Mouse (Mus musculus) embryonic fibroblast, embryonic 13.5 days (primary cell): ENCODE measurements around the gene Dio2. TPM values are rescaled to one million over a fixed set of nuclear protein-coding genes. Genes with fewer than 3 reads are reported as not detected.
A peak's percentile ranks its signal among the peaks of the same experiment; 100 is the strongest.

ENCODE experiments used
- H3K27ac ChIP-seq: 2 replicates; pipeline ENCODE4 v1.5.1; 2012; ENCODE audit warnings: low read length, control low read depth, inconsistent platforms; ENCODE audit not compliant: insufficient read depth
- H3K4me1 ChIP-seq: 2 replicates; pipeline ENCODE4 v1.6.1; 2011; ENCODE audit warnings: low read length; ENCODE audit not compliant: control insufficient read depth, insufficient read depth
- H3K4me3 ChIP-seq: 2 replicates; pipeline ENCODE4 v1.5.1; 2011; ENCODE audit warnings: mild to moderate bottlenecking, control low read depth, low read length; ENCODE audit not compliant: insufficient read depth
- CTCF ChIP-seq: IDR thresholded peaks from 2 replicates; pipeline ENCODE4 v1.5.1; 2011; ENCODE audit warnings: mild to moderate bottlenecking, control low read depth, low read length, moderate library complexity, borderline replicate concordance; ENCODE audit not compliant: insufficient read depth
- POLR2A ChIP-seq: IDR thresholded peaks from 2 replicates; pipeline ENCODE4 v1.6.1; 2011; ENCODE audit warnings: low read depth, mild to moderate bottlenecking, control low read depth, low read length, moderate library complexity
- polyA plus RNA-seq: library from polyadenylated mRNA; stranded (reverse); fragments of >200 nt; gene quantifications from 2 replicates; pipeline ENCODE4 v1.2.4, GENCODE M21; 2011; ENCODE audit warnings: low read depth; ENCODE audit not compliant: missing spikeins, insufficient read length

Dio2 gene
- polyA plus RNA-seq, result 2.0 and 2.1 TPM in 2 replicates

DNA sequence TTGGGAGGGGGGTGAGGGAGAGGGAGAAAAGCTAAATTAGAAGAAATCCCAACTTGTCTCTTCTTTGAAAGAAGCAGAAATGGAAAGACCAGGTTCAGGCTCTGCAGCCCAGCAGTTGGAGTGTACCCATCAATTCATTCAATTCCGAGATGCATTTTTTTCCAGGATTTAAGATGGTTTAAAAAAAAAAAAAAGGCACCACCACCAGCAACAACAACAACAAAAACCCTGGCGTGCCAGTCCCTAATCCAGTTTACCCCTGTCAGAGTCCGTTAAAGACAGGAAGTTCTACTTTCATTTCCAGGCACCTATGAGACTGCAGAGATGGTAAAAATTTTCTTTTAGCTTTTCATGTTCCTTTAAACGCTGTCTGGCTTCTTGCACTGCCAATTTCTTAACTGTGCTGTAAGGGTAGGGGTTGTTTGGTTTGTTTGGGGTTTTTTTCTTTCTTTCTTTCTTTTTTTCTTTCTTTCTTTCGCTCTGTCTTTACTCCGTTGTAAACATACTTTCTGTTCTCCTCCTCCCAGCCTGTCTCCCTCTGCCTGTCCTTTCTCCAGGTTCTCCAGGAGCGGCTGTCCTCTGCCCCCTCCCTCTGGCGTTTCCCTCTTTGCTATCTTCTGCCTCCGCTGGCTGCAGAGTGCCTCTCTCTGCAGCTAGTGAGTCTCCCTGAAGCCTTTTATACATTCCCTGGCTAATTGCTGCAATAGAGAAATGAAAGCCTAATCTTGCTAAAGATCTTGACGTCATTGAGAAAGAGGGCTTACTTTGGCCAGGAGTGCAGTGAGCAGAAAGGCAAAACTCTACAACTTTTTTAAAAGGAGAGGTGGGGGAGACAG is at the start of gene Dio2:
TSS of gene Dio2 (minus strand) at position 51 of the 836 bp plus-strand sequence.
- H3K4me3 ChIP-seq, result peak within 1 kb of the TSS; percentile 26
- H3K27ac ChIP-seq, result no peak within 1 kb of the TSS
- TF ChIP-seq CTCF (no peak), POLR2A (no peak)
- no peaks in the 10 kb centered on the region; the same call in 1 of the 2 replicates for H3K4me1 ChIP-seq

DNA sequence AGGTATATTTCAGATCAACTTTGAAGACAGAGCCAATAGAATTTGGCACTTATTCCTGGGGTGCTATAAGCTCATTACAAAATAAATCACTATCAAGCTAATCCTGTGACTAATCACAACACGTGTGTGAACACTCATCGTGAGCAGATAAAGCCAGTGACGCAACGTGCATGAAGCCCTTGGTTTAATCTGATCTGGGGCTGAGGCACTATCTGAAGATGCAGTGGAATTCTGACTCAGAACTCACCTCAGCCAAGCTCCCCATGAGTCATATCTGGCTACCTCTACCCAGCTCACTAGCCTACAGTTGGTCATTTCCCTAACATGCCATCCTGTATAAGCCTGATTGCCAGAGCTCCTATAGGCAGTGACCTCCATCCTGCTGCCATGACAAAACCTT is 43.2 kb upstream of the Dio2 start:
- TF ChIP-seq POLR2A, result no peak
- TF ChIP-seq CTCF, result no peak
- no peak overlapping the region for H3K27ac ChIP-seq
- H3K4me3 ChIP-seq, result no peak overlapping the region
- peaks cover 2% of the 10 kb centered on the region; the same call in 1 of the 2 replicates for H3K4me1 ChIP-seq

DNA sequence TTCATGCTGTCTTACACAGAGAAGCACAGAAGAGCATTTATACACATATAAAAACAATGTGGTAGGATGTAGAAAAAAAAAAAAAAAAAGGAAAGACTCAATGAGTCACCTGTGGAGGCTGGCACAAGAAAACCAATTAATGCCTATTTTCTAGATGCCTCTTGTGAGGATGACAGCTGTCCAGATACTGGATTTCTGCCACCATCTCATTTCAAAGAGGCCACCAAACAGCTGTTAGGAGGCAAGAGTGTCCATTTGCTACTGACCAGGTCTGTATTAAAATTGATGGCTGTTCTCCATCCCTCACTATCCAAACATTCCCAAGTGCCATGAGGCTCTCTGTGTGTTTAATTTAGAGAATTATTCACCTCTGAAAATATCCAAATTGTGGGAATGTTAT is 6.5 kb upstream of the Dio2 start:
- Histone ChIP-seq H3K4me3 (no peak overlapping the region), H3K4me1 (no peaks in the 10 kb centered on the region), H3K27ac (no peak overlapping the region)
- TF ChIP-seq POLR2A (no peak), CTCF (no peak)

DNA sequence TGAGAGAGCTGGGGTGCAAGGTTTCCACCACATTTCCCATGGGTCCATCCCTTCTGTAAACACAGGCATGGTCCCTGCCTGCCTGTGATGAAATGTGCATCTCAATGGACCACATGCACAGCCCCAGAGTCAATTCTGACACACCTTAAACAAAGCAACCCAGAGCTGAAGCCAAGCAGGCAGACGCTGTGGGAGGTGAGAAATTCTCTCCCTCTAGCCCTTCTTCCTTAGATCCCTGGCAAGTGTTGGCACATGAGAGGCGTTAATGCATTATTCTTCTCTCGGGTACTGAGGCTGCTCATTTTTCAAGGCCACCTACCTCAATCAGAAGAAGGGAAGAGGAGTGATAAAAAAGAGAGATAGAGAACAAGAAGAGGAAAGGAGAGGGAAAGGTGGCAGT is 5.4 kb upstream of the Dio2 start:
- TF ChIP-seq POLR2A (no peak), CTCF (no peak)
- H3K4me1 ChIP-seq, result no peaks in the 10 kb centered on the region; the same call in 1 of the 2 replicates

DNA sequence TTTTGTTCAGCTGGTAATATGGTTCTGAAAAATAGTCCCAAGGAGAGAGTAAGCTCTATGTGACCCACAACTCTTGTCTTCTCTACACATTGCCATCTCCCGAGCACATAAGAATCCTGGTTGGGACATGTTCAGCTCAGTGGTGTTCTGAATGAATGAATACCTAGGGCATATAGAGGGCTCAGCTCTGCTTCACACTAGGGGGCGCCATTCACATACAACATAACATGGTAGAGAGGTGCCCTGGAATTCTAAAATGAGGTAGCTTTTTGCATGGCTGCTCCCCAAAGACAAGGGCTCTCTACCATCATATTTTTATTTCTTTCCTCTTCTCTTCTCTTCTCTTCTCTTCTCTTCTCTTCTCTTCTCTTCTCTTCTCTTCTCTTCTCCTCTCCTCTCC is 2.2 kb upstream of the Dio2 start:
- TF ChIP-seq POLR2A (no peak), CTCF (0 out of 2 replicates have a peak, but pooled peaks have one; percentile 5)
- Histone ChIP-seq H3K4me1 (no peaks in the 10 kb centered on the region; the same call in 1 of the 2 replicates), H3K4me3 (no peak overlapping the region), H3K27ac (no peak overlapping the region)

More for the DNA sequence above, 5.4 kb upstream of the Dio2 start:
- H3K27ac ChIP-seq, result no peak overlapping the region
- H3K4me3 ChIP-seq, result no peak overlapping the region

DNA sequence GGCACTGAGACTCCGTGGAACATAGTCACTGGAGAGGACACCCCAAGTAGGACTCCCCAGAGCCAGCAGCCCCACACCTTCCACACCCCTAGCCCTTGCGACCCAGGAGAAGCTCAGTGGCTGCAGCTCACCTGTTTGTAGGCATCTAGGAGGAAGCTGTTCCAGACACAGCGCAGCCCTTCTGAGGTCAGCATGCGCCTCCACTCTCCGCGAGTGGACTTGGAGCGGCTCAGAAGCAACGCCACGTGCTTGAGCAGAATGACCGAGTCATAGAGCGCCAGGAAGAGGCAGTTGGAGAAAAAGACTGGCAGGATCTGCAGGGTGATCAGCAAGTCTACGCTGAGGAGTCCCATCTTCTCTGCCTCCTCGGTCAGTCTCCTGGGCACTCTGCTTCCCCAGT is 306 bp downstream of the Dio2 start:
- no peak for TF ChIP-seq POLR2A
- TF ChIP-seq CTCF, result no peak
- no peak overlapping the region for H3K27ac ChIP-seq
- H3K4me1 ChIP-seq, result no peaks in the 10 kb centered on the region; the same call in 1 of the 2 replicates
- H3K4me3 ChIP-seq, result no peak overlapping the region

DNA sequence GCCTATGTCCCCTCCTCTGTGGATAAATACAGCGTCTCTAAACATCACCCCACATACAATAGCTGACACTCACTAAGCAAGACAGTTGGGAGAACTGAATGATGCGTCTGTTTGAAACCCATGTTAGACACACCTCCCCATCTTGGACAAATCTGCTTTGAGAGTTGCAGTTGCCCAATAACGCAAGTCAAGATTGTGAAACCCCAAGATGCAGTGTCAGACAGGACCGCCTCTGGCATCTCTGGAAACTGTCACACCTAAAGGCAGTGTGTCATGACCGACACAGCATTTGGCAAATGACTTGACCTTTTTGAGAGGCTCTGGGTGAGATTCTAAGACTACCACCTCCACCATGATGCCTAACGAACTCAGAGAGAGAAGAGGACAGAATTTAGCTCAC is 2.8 kb downstream of the Dio2 start:
- TF ChIP-seq CTCF (no peak), POLR2A (no peak)
- Histone ChIP-seq H3K4me3 (no peak overlapping the region), H3K4me1 (no peaks in the 10 kb centered on the region; the same call in 1 of the 2 replicates), H3K27ac (no peak overlapping the region)

DNA sequence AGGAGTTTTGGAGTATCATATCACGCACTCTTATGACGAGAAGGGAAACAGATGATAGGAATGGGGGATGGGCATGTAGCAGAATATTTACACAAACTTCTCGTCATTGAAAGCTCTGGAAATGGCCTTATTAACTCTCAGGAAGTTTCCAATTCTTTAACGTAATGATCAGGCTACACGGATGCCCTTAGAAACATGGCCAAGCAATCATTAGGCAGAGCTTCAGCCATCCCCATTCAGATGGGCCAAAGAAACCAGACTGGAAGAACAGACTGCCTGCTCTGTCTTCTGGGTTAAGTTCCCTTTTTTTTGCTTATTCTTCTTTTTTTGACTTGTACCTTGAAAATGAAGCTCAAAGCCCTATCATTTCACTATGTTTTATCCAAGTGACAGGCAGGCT is 3.7 kb downstream of the Dio2 start:
- no peak for TF ChIP-seq POLR2A
- H3K4me3 ChIP-seq, result no peak overlapping the region
- no peaks in the 10 kb centered on the region; the same call in 1 of the 2 replicates for H3K4me1 ChIP-seq
- H3K27ac ChIP-seq, result no peak overlapping the region

DNA sequence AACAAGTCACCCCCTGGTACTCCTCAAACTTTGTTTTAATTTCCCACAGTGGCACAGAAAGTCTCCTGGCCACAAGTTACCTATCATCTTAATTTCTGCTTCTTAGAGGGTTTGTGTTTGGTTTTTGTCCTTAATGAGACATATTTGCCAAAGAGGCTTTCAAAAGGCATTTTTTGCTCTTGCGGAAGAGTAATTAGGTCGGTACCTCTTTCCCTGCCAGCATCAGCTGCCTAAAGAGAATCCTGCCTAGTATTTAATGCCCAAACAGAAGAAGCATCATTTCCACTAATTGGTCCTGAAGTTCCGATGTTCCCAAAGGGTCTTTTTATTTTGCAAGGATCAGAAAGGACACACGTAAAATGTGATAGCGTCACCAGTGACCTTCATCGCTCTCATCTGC is 4.5 kb downstream of the Dio2 start:
- Histone ChIP-seq H3K4me1 (no peaks in the 10 kb centered on the region), H3K4me3 (no peak overlapping the region), H3K27ac (no peak overlapping the region)
- TF ChIP-seq CTCF (no peak), POLR2A (no peak)

DNA sequence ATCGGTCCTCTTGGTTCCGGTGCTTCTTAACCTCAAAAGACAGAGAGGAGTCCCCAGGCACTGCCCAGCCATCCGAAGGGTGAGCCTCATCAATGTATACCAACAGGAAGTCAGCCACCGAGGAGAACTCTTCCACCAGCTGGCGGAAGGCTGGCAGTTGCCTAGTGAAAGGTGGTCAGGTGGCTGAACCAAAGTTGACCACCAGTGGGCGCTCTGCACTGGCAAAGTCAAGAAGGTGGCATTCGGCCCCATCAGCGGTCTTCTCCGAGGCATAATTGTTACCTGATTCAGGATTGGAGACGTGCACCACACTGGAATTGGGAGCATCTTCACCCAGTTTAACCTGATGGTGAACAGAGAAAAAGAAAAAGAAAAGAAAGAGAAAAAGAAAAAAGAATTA is 8.6 kb downstream of the Dio2 start:
- Histone ChIP-seq H3K4me1 (no peaks in the 10 kb centered on the region), H3K27ac (no peak overlapping the region), H3K4me3 (no peak overlapping the region)
- no peak for TF ChIP-seq POLR2A
- peak; percentile 61 for TF ChIP-seq CTCF

DNA sequence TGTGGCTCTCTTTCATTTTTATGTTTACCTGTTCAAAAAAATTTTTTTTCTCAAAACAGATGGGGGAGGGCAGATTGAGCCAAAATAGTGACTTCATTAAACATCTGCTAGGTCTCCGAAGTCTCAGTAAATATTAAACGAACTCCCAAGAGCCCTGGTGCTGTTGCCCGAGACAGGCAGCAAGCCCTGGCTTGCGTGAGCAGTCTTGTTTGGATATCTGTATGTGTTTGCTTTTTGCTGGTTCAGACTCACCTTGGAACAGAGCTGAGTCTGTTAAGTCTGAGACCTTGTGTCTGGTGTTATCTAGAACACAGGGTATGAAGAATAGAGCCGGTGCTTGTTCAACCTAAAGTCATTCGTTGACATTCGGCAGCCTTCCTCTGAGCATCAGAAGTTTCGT is 13.1 kb downstream of the Dio2 start:
- Histone ChIP-seq H3K27ac (no peak overlapping the region), H3K4me1 (no peaks in the 10 kb centered on the region), H3K4me3 (no peak overlapping the region)
- TF ChIP-seq CTCF (no peak), POLR2A (no peak)
